Comparison of ENCODE assay signal across 22 mouse cellular contexts in genomic region chr14:121749084-121749483, GRCm38 (mm10). TPM values are rescaled to one million over a fixed set of nuclear protein-coding genes. Genes with fewer than 3 reads are reported as not detected.
DNase-seq lines count a peak whose midpoint lies in the region; ATAC-seq and TF ChIP-seq lines count a peak whose summit lies in the region.
"Had no signal": no experiment of that assay in that cellular context is flagged by ENCODE, and none has a peak within 500 bp of the region (broad histone marks: within the 10 kb centered on the region; RNA-seq: fewer than 3 reads in every experiment).

No protein-coding gene starts in this region.

- no peak for TF ChIP-seq EP300 in lung, postnatal 0 days (IDR thresholded peaks at IDR 0.05)

- H3K36me3 ChIP-seq in lung, embryonic 16.5 days (ENCODE audit: control insufficient read depth, insufficient read depth, low read length): no peaks in the 10 kb centered on the region
- no peaks in the 10 kb centered on the region for H3K36me3 ChIP-seq in lung, postnatal 0 days (ENCODE audit: insufficient read depth, low read length)
- H3K36me3 ChIP-seq in intestine, embryonic 16.5 days (ENCODE audit: control insufficient read depth, insufficient read depth, low read length): no peaks in the 10 kb centered on the region
- H3K36me3 ChIP-seq: embryonic facial prominence, embryonic 12.5 days; embryonic facial prominence, embryonic 15.5 days; forebrain, embryonic 15.5 days; hindbrain, embryonic 12.5 days; hindbrain, embryonic 15.5 days had no signal

- DNase-seq in layer of hippocampus, adult 2 months (ENCODE audit: low spot score in 2 of 2): no peak
- no peak for DNase-seq in layer of hippocampus, adult 9-11 months
- no peak for DNase-seq in lung, postnatal 0 days (ENCODE audit: low spot score)
- DNase-seq: adrenal gland, adult 2 months; adrenal gland, postnatal 14 days; cerebellum, adult 11 months; cerebellum, adult 2 months; cerebellum, adult 9-11 months; cerebellum, postnatal 25 days; gastrocnemius, adult 2 months; gastrocnemius, postnatal 14 days; heart, adult 11 months had no signal

- ATAC-seq in lung, embryonic 16.5 days (ENCODE audit: low read depth): peak; percentile 61
- no peak for ATAC-seq in lung, postnatal 0 days
- ATAC-seq in intestine, embryonic 16.5 days: no peak
- no peak for ATAC-seq in frontal cortex, adult (ENCODE audit: low TSS enrichment)
- ATAC-seq: CD4-positive, CD25-positive, alpha-beta regulatory T cell, adult 4 months; forebrain, embryonic 15.5 days had no signal

- H3K4me3 ChIP-seq in layer of hippocampus, adult 2 months: no peak overlapping the region
- H3K4me3 ChIP-seq in lung, embryonic 16.5 days (ENCODE audit: low read length): no peak overlapping the region
- H3K4me3 ChIP-seq in lung, postnatal 0 days (ENCODE audit: low read depth, low read length): no peak overlapping the region
- no peak overlapping the region for H3K4me3 ChIP-seq in intestine, embryonic 16.5 days (ENCODE audit: low read length)
- H3K4me3 ChIP-seq: embryonic facial prominence, embryonic 12.5 days; embryonic facial prominence, embryonic 15.5 days; forebrain, embryonic 15.5 days; gastrocnemius, adult 2 months; hindbrain, embryonic 12.5 days; hindbrain, embryonic 15.5 days had no signal

- H3K27me3 ChIP-seq in lung, embryonic 16.5 days (ENCODE audit: control insufficient read depth, insufficient read depth, low read depth, low read length): no peaks in the 10 kb centered on the region
- H3K27me3 ChIP-seq in lung, postnatal 0 days (replicated peaks; ENCODE audit: insufficient read depth, low read length): no peaks in the 10 kb centered on the region
- H3K27me3 ChIP-seq in intestine, embryonic 16.5 days (replicated peaks; ENCODE audit: control insufficient read depth, insufficient read depth, low read length): no peaks in the 10 kb centered on the region
- H3K27me3 ChIP-seq: embryonic facial prominence, embryonic 12.5 days; embryonic facial prominence, embryonic 15.5 days; forebrain, embryonic 15.5 days; hindbrain, embryonic 15.5 days had no signal

- H3K4me1 ChIP-seq in lung, embryonic 16.5 days (replicated peaks; ENCODE audit: control insufficient read depth, insufficient read depth, low read length): peaks cover 17% of the 10 kb centered on the region
- H3K4me1 ChIP-seq in lung, postnatal 0 days (ENCODE audit: insufficient read depth, low read depth, low read length): 0 out of 2 replicates have a peak, but pooled peaks cover 7% of the 10 kb centered on the region
- H3K4me1 ChIP-seq in intestine, embryonic 16.5 days (ENCODE audit: control insufficient read depth, insufficient read depth, low read length): peaks cover 8% of the 10 kb centered on the region; the same call in 1 of the 2 replicates
- H3K4me1 ChIP-seq: embryonic facial prominence, embryonic 12.5 days; forebrain, embryonic 15.5 days had no signal

- no peak overlapping the region for H3K9ac ChIP-seq in lung, embryonic 16.5 days (ENCODE audit: low read length)
- H3K9ac ChIP-seq in lung, postnatal 0 days (replicated peaks; ENCODE audit: low read depth): no peak overlapping the region
- H3K9ac ChIP-seq in intestine, embryonic 16.5 days (ENCODE audit: low read depth, low read length): no peak overlapping the region
- H3K9ac ChIP-seq: embryonic facial prominence, embryonic 12.5 days; embryonic facial prominence, embryonic 15.5 days; forebrain, embryonic 15.5 days; hindbrain, embryonic 12.5 days; hindbrain, embryonic 15.5 days had no signal

- H3K4me2 ChIP-seq in lung, embryonic 16.5 days (ENCODE audit: low read depth, low read length): no peak overlapping the region
- H3K4me2 ChIP-seq in lung, postnatal 0 days (replicated peaks; ENCODE audit: low read depth, low read length): no peak overlapping the region
- no peak overlapping the region for H3K4me2 ChIP-seq in intestine, embryonic 16.5 days (ENCODE audit: low read depth, low read length)
- H3K4me2 ChIP-seq: embryonic facial prominence, embryonic 12.5 days; embryonic facial prominence, embryonic 15.5 days; forebrain, embryonic 15.5 days; heart, embryonic 11.5 days; hindbrain, embryonic 12.5 days; hindbrain, embryonic 15.5 days had no signal

- WGBS in lung, embryonic 16.5 days: 58% methylated on average over 10 of the region's 10 CpGs
- 65% methylated on average over 10 of the region's 10 CpGs for WGBS in lung, postnatal 0 days
- WGBS in intestine, embryonic 16.5 days: 65% methylated on average over 10 of the region's 10 CpGs

- TF ChIP-seq CTCF in layer of hippocampus, adult 2 months (conservative IDR thresholded peaks at IDR 0.05): peak; percentile 30
- no peak for TF ChIP-seq CTCF in lung, postnatal 0 days (IDR thresholded peaks at IDR 0.05)

- no peak overlapping the region for H3K27ac ChIP-seq in layer of hippocampus, adult 2 months
- no peak overlapping the region for H3K27ac ChIP-seq in lung, embryonic 16.5 days (ENCODE audit: low read length)
- no peak overlapping the region for H3K27ac ChIP-seq in lung, postnatal 0 days (ENCODE audit: low read length)
- H3K27ac ChIP-seq in intestine, embryonic 16.5 days (ENCODE audit: low read length): peak overlapping the region; percentile 17; the same call in 1 of the 2 replicates
- H3K27ac ChIP-seq: embryonic facial prominence, embryonic 12.5 days; embryonic facial prominence, embryonic 15.5 days; forebrain, embryonic 15.5 days; gastrocnemius, adult 2 months; hindbrain, embryonic 12.5 days; hindbrain, embryonic 15.5 days had no signal

- no peaks in the 10 kb centered on the region for H3K9me3 ChIP-seq in lung, embryonic 16.5 days (ENCODE audit: control insufficient read depth, low read length)
- no peaks in the 10 kb centered on the region for H3K9me3 ChIP-seq in lung, postnatal 0 days (ENCODE audit: low read length)
- H3K9me3 ChIP-seq in intestine, embryonic 16.5 days (ENCODE audit: control insufficient read depth, low read length): no peaks in the 10 kb centered on the region
- H3K9me3 ChIP-seq: embryonic facial prominence, embryonic 12.5 days; embryonic facial prominence, embryonic 15.5 days; forebrain, embryonic 15.5 days; hindbrain, embryonic 12.5 days; hindbrain, embryonic 15.5 days had no signal

RNA-seq across cellular contexts. Expression of gene Dock9, which starts 48.6 kb away (rescaled TPM):
- 100 to 1,000 TPM; 217 to 222 TPM for total RNA-seq in layer of hippocampus, adult 2 months (2021)
- 14.3 and 15.1 TPM in 2 replicates for polyA plus RNA-seq in lung, embryonic 16.5 days (2015; fragmentation: Nextera tagmentation; extraction: Ambion mirVana)
- 19.8 and 22.4 TPM in 2 replicates for polyA plus RNA-seq in lung, postnatal 0 days (2015; fragmentation: Nextera tagmentation; extraction: Ambion mirVana)
- polyA plus RNA-seq in intestine, embryonic 16.5 days (2015; fragmentation: Nextera tagmentation; extraction: Ambion mirVana): 13.6 and 13.7 TPM in 2 replicates
